Mouse (Mus musculus) midbrain, postnatal 0 days (tissue): Measurements from ENCODE around the gene Fmr1nb. TPM values are rescaled to one million over a fixed set of nuclear protein-coding genes. Genes with fewer than 3 reads are reported as not detected.
"Not testable (repeated sequence)": the region's sequence is repeated elsewhere in the genome, so short reads cannot be mapped to it uniquely, and the experiment has no call there.

Experiments used
- ATAC-seq: fragments of 200-750 bp; cut with Nextera tagmentation; 2 replicates; pipeline ENCODE4 v1.8.0; 2017; ENCODE audit warnings: moderate number of reproducible peaks, mild to moderate bottlenecking, moderate TSS enrichment, moderate library complexity; ENCODE audit not compliant: low FRiP score
- DNase-seq: peaks from one replicate; pipeline ENCODE4 v3.0.0-alpha.2; 2015; ENCODE audit warnings: low spot score
- H3K27ac ChIP-seq: fragments of 300-500 bp; sonication (generic); 2 replicates; pipeline ENCODE4 v1.5.1; 2014; ENCODE audit warnings: low read depth, mild to moderate bottlenecking, low read length, mixed read lengths
- H3K27me3 ChIP-seq: fragments of 300-500 bp; sonication (generic); 2 replicates; pipeline ENCODE4 v1.6.1; 2014; ENCODE audit warnings: low read length, control low read depth, mixed read lengths; ENCODE audit not compliant: insufficient read depth
- H3K36me3 ChIP-seq: fragments of 300-500 bp; sonication (generic); 2 replicates; pipeline ENCODE4 v1.6.1; 2014; ENCODE audit warnings: low read length, control low read depth, mixed read lengths; ENCODE audit not compliant: insufficient read depth
- H3K4me1 ChIP-seq: fragments of 300-500 bp; sonication (generic); 2 replicates; pipeline ENCODE4 v1.6.1; 2014; ENCODE audit warnings: mild to moderate bottlenecking, control low read depth, antibody characterized with exemption, low read length, mixed read lengths; ENCODE audit not compliant: insufficient read depth
- H3K4me2 ChIP-seq: fragments of 300-500 bp; sonication (generic); 2 replicates; pipeline ENCODE4 v1.6.1; 2014; ENCODE audit warnings: low read depth, mild to moderate bottlenecking, low read length, mixed read lengths; ENCODE audit not compliant: poor library complexity, severe bottlenecking
- H3K4me3 ChIP-seq: fragments of 300-500 bp; sonication (generic); 2 replicates; pipeline ENCODE4 v1.5.1; 2014; ENCODE audit warnings: low read depth, mild to moderate bottlenecking, low read length, moderate library complexity
- H3K9ac ChIP-seq: fragments of 300-500 bp; sonication (generic); replicated peaks from 2 replicates; pipeline ENCODE4 v1.6.1; 2014; ENCODE audit warnings: mild to moderate bottlenecking, low read length, moderate library complexity, mixed read lengths; ENCODE audit not compliant: poor library complexity, severe bottlenecking
- H3K9me3 ChIP-seq: fragments of 300-500 bp; sonication (generic); 2 replicates; pipeline ENCODE4 v1.6.1; 2016; ENCODE audit warnings: low read length, control low read depth
- CTCF ChIP-seq: IDR thresholded peaks from 2 replicates; pipeline ENCODE4 v1.5.1; 2016; ENCODE audit warnings: antibody characterized with exemption, mild to moderate bottlenecking
- WGBS: fragments of 180-500 bp; shearing (Covaris S2); extraction: QIAGEN DNeasy Blood & Tissue Kit; methylation state at CpG from one replicate; pipeline ENCODE4 v1.1.7; 2014; 5-methylcytosine and 5-hydroxymethylcytosine counted together
- polyA plus RNA-seq: library from polyadenylated mRNA; unstranded; fragments of >200 nt; fragmentation: Nextera tagmentation; extraction: Ambion mirVana; gene quantifications from 2 replicates; pipeline ENCODE4 v1.2.1, GENCODE M21; 2015
- total RNA-seq: library from RNA; depleted of rRNA; stranded (reverse); fragments of >200 nt; gene quantifications from 2 replicates; pipeline ENCODE4 v1.2.3, GENCODE M21; 2014; rRNA removed

Gene Fmr1nb
- total RNA-seq (not detected in 2 replicates), polyA plus RNA-seq (0.26 TPM in 1 of 2 replicates, not detected in the other)

DNA sequence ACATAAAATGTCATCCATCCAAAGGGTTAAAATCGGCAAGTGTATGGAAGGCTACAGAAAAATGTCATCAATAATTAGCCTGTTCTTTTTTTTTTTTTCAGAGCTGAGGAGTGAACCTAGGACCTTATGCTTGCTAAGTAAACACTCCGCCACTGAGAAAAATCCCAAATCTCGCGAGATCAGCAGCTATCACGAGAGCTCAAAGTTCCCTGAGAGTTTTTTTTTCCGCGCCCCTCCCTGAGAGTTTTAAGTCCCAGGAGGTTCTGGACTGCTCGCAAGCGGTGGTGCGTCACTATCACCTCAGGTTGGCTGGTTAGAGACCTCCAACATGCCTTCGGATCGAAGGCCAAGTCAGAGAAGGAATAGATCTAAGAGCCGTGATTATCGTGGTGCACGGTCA is at the start of gene Fmr1nb:
TSS of gene Fmr1nb (plus strand) at position 234 of the 400 bp plus-strand sequence.
- no peak for DNase-seq
- no peak within 1 kb of the TSS for H3K4me2 ChIP-seq
- no peak within 1 kb of the TSS for H3K4me3 ChIP-seq
- H3K27me3 ChIP-seq: no peaks in the 10 kb centered on the region
- no peak for ATAC-seq
- no peaks in the 10 kb centered on the region for H3K9me3 ChIP-seq
- 89% methylated on average over 15 of the region's 15 CpGs for WGBS
- H3K9ac ChIP-seq: no peak within 1 kb of the TSS
- no peak within 1 kb of the TSS for H3K27ac ChIP-seq
- H3K4me1 ChIP-seq: no peaks in the 10 kb centered on the region
- TF ChIP-seq CTCF: no peak
- no peaks in the 10 kb centered on the region for H3K36me3 ChIP-seq

DNA sequence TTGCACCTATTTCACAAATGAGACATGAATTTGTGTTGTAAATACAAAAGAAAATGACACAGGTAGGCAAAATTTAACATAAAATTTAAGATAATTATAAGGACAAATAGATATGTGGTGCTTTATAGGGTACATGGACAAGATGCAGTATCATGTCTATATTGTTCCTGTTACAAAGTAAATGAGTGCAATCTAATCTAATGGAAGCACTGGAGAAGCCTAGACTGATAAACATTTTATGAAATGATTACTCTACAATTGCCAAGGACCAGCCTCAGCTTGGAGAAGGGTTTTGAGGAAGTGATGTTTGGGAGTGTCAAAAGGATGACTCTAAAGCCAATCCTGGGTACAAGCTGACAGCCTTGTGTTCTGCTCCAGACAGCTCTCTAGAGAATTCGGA is 24.7 kb upstream of the Fmr1nb start:
- WGBS: 50% methylated on average over 1 of the region's 1 CpGs

GRCm38 (mm10) chrX:68740088-68740487 is 21.6 kb upstream of the Fmr1nb start:
- Histone ChIP-seq H3K27me3 (no peaks in the 10 kb centered on the region), H3K4me1 (no peaks in the 10 kb centered on the region)
- TF ChIP-seq CTCF: no peak

More for the DNA sequence above, 24.7 kb upstream of the Fmr1nb start:
- H3K9ac ChIP-seq: no peak overlapping the region
- no peaks in the 10 kb centered on the region for H3K36me3 ChIP-seq
- H3K4me1 ChIP-seq: no peaks in the 10 kb centered on the region
- H3K9me3 ChIP-seq: no peaks in the 10 kb centered on the region
- DNase-seq (no peak), ATAC-seq (no peak)
- H3K27ac ChIP-seq: no peak overlapping the region
- no peak for TF ChIP-seq CTCF
- no peak overlapping the region for H3K4me2 ChIP-seq
- H3K27me3 ChIP-seq: no peaks in the 10 kb centered on the region
- H3K4me3 ChIP-seq: no peak overlapping the region

DNA sequence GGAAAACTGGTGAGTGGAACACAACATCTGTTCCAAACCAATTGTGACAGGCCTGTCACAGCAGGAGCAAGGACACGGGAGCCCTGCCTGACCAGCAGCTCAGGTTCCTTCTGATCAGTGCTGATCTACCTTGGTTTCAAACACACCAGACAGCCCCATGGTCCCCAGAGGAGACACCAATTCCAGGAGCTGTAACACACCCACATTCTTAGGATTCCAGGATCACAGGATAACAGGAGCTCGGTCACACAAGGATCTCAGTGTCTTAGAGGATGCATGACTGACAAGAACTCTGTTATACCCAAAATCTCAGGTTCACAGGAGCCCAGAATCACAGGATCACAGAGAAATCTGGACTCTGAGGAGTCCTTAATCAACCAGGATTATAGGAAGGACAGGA is 58.8 kb downstream of the Fmr1nb start:
- ATAC-seq: not testable (repeated sequence)
- peak overlapping the region; percentile 27; the same call in 1 of the 2 replicates for H3K4me3 ChIP-seq

More at GRCm38 (mm10) chrX:68740088-68740487, 21.6 kb upstream of the Fmr1nb start:
- Histone ChIP-seq H3K4me3 (no peak overlapping the region), H3K9me3 (no peaks in the 10 kb centered on the region), H3K4me2 (no peak overlapping the region), H3K9ac (no peak overlapping the region), H3K36me3 (no peaks in the 10 kb centered on the region), H3K27ac (no peak overlapping the region)
- WGBS: 55% methylated on average over 2 of the region's 2 CpGs
- DNase-seq (no peak), ATAC-seq (no peak)

GRCm38 (mm10) chrX:68821059-68821458 is 59.4 kb downstream of the Fmr1nb start, which contains the start of gene Gm14698:
Gene Gm14698, plus strand, starts transcription at chrX:68821093.
- peak within 1 kb of the TSS; percentile 29 for H3K4me2 ChIP-seq
- not testable (repeated sequence) for H3K4me1 ChIP-seq

More for the DNA sequence above, 58.8 kb downstream of the Fmr1nb start:
- not testable (repeated sequence) for H3K9ac ChIP-seq, H3K36me3 ChIP-seq, H3K27me3 ChIP-seq, H3K9me3 ChIP-seq, DNase-seq, H3K27ac ChIP-seq, H3K4me1 ChIP-seq
- peak overlapping the region; percentile 29; the same call in 1 of the 2 replicates for H3K4me2 ChIP-seq
- 38% methylated on average over 2 of the region's 2 CpGs for WGBS

GRCm38 (mm10) chrX:68839548-68840444 is 78.2 kb downstream of the Fmr1nb start:
- no peaks in the 10 kb centered on the region for H3K27me3 ChIP-seq
- no peak overlapping the region for H3K4me3 ChIP-seq
- no peaks in the 10 kb centered on the region for H3K36me3 ChIP-seq
- TF ChIP-seq CTCF: peak; percentile 81
- H3K9me3 ChIP-seq: no peaks in the 10 kb centered on the region
- no peak overlapping the region for H3K9ac ChIP-seq
- ATAC-seq (peak; percentile 38), DNase-seq (peak; percentile 45)
- 20% methylated on average over 5 of the region's 5 CpGs for WGBS
- H3K27ac ChIP-seq: no peak overlapping the region
- H3K4me2 ChIP-seq: no peak overlapping the region
- no peaks in the 10 kb centered on the region for H3K4me1 ChIP-seq

More at GRCm38 (mm10) chrX:68821059-68821458, 59.4 kb downstream of the Fmr1nb start, which contains the start of gene Gm14698:
- 23% methylated on average over 14 of the region's 36 CpGs for WGBS
- not testable (repeated sequence) for H3K27ac ChIP-seq, H3K9me3 ChIP-seq, H3K9ac ChIP-seq, H3K27me3 ChIP-seq, H3K36me3 ChIP-seq, DNase-seq
- peak; percentile 76 for ATAC-seq
- peak within 1 kb of the TSS; percentile 27 for H3K4me3 ChIP-seq

Other genes starting within 250 kb of the Fmr1nb start
- gene Fmr1, start 83.3 kb upstream of the Fmr1nb start, total RNA-seq: 28.0 and 55.8 TPM in 2 replicates
- 33.4 and 39.4 TPM in 2 replicates for gene Fmr1, start 83.3 kb upstream of the Fmr1nb start, polyA plus RNA-seq
- gene Gm14698, start 59.3 kb downstream of the Fmr1nb start, total RNA-seq: 2.5 and 5.4 TPM in 2 replicates
- 2.3 and 2.9 TPM in 2 replicates for gene Gm14698, start 59.3 kb downstream of the Fmr1nb start, polyA plus RNA-seq
- not detected in 2 replicates for gene Gm6812, start 131.2 kb downstream of the Fmr1nb start, total RNA-seq
- not detected in 2 replicates for gene Gm6812, start 131.2 kb downstream of the Fmr1nb start, polyA plus RNA-seq